Mouse (Mus musculus) intestine, embryonic 14.5 days (tissue): ENCODE results near the gene Gm20521. TPM values are rescaled to one million over a fixed set of nuclear protein-coding genes. Genes with fewer than 3 reads are reported as not detected.

Experiments
- ATAC-seq: fragments of 200-750 bp; cut with Nextera tagmentation; replicated peaks from 2 replicates; pipeline ENCODE4 v1.8.0; 2017; ENCODE audit warnings: low read depth, moderate number of reproducible peaks, moderate TSS enrichment, moderate library complexity; ENCODE audit not compliant: low FRiP score, low TSS enrichment
- DNase-seq: peaks from one replicate; pipeline ENCODE4 v3.0.0-alpha.2; 2018; ENCODE audit warnings: low spot score
- H3K27ac ChIP-seq: fragments of 300-500 bp; sonication (generic); 2 replicates; pipeline ENCODE4 v1.5.1; 2014; ENCODE audit warnings: low read depth, mild to moderate bottlenecking, control low read depth
- H3K27me3 ChIP-seq: fragments of 300-500 bp; sonication (generic); replicated peaks from 2 replicates; pipeline ENCODE4 v1.6.1; 2014; ENCODE audit warnings: low read length, control low read depth; ENCODE audit not compliant: control insufficient read depth, insufficient read depth
- H3K36me3 ChIP-seq: fragments of 300-500 bp; sonication (generic); 2 replicates; pipeline ENCODE4 v1.6.1; 2014; ENCODE audit warnings: low read length, control low read depth; ENCODE audit not compliant: control insufficient read depth, insufficient read depth
- H3K4me1 ChIP-seq: fragments of 300-500 bp; sonication (generic); replicated peaks from 2 replicates; pipeline ENCODE4 v1.6.1; 2014; ENCODE audit warnings: low read length, control low read depth, mixed read lengths; ENCODE audit not compliant: control insufficient read depth, insufficient read depth
- H3K4me2 ChIP-seq: fragments of 300-500 bp; sonication (generic); 2 replicates; pipeline ENCODE4 v1.6.1; 2014; ENCODE audit warnings: low read length
- H3K4me3 ChIP-seq: fragments of 300-500 bp; sonication (generic); 2 replicates; pipeline ENCODE4 v1.5.1; 2014; ENCODE audit warnings: low read depth, low read length, control low read depth, mixed read lengths
- H3K9ac ChIP-seq: fragments of 300-500 bp; sonication (generic); 2 replicates; pipeline ENCODE4 v1.6.1; 2014; ENCODE audit warnings: mild to moderate bottlenecking, low read length
- H3K9me3 ChIP-seq: fragments of 300-500 bp; sonication (generic); 2 replicates; pipeline ENCODE4 v1.6.1; 2016; ENCODE audit warnings: low read length, control low read depth; ENCODE audit not compliant: control insufficient read depth
- WGBS: fragments of 180-500 bp; shearing (Covaris S2); extraction: QIAGEN DNeasy Blood & Tissue Kit; methylation state at CpG from one replicate; pipeline ENCODE4 v1.1.7; 2014; 5-methylcytosine and 5-hydroxymethylcytosine counted together
- polyA plus RNA-seq: library from polyadenylated mRNA; unstranded; fragments of >200 nt; fragmentation: Nextera tagmentation; extraction: Ambion mirVana; gene quantifications from 2 replicates; pipeline ENCODE4 v1.2.1, GENCODE M21; 2014

Gene Gm20521
- polyA plus RNA-seq, 1 experiment from 2014 or later = 0.28 TPM

DNA sequence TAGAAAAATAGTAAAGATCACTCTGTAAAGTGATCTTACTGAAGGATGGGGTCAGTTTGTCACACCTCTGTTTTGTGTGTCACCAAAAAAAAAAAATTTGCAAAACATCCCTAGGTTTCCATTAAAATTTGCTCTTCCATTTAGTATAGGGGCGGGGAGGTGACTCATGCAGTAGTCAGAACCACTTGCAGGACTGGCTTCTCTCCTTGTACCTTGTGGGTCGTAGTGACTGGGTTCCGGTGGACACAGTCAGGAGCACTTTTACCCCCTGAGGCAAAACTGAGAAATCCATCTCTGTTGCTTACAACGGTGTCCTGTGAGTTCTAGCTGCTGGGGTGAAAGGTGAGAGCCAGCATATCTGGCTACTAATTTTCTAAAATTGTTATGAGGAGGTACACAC lies 20.4 kb downstream of the Gm20521 start:
- DNase-seq (no peak), ATAC-seq (no peak)
- Histone ChIP-seq H3K36me3 (peaks cover 36% of the 10 kb centered on the region), H3K4me2 (no peak overlapping the region), H3K4me3 (no peak overlapping the region), H3K4me1 (no peaks in the 10 kb centered on the region), H3K9ac (no peak overlapping the region), H3K27me3 (no peaks in the 10 kb centered on the region), H3K27ac (no peak overlapping the region), H3K9me3 (no peaks in the 10 kb centered on the region)
- 93% methylated on average over 4 of the region's 4 CpGs for WGBS

DNA sequence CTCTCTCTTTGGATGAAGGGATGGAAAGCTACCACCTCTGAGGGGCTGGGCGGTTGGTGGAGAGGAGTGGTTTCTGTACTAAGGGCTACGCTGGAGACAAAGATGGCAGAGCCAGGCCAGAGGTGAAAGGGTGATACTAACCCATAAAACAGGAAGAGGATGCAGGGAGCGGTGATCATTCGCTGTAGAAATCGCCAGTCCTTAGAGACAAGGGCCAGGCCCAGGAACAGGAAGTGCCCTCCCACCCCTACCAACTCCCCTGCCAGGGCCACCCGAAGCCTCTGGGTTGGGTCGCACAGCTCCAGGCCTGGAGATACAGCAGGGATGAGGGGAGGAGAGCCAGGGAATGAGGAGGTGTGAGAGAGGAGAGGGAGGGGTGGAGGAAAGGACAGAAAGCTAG lies 25.4 kb downstream of the Gm20521 start:
- no peak for ATAC-seq
- Histone ChIP-seq H3K4me1 (peaks cover 11% of the 10 kb centered on the region), H3K9ac (no peak overlapping the region), H3K4me2 (no peak overlapping the region), H3K4me3 (no peak overlapping the region), H3K27me3 (no peaks in the 10 kb centered on the region), H3K27ac (no peak overlapping the region), H3K9me3 (no peaks in the 10 kb centered on the region), H3K36me3 (peaks cover 43% of the 10 kb centered on the region)
- no peak for DNase-seq
- 81% methylated on average over 7 of the region's 7 CpGs for WGBS

DNA sequence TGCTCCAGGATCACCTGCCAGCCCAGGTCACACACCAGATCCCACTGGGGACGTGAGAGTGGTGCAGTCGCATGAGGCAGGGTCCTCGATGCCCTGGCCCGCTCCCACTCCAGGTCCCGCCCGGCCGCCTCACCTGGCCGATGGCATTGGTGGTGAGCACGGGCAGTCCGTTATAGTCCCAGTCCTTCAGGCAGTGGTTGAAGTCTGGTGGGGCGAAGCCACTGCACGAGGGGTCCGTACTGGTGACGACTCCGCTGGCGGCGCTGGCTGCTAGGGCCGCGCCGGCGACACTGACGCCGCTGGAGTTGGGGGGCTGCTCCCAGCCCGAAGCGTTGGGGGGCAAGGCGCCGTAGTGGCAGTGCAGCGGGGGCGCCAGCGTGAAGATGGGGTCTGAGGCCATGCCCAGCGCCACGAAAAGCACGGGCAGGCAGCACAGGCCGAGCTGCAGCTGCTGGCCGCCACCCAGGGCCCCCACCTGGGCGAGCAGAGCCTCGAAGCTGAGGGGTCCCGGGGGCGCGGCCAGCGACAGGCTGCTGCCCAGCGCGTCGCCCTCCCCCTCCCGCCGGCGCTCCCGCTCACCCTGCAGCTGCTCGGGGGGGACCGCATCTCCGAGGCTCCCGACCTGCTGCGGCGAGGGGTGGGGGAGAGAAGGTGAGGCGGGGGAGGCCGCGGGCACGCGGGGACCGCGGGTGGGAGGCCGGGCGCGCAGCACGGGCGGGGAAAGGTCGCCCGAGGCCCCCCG lies 29.0 kb downstream of the Gm20521 start:
- peak overlapping the region; percentile 74 for H3K27ac ChIP-seq
- DNase-seq (peak; percentile 68), ATAC-seq (peak; percentile 57)
- H3K9ac ChIP-seq = peak overlapping the region; percentile 80
- H3K4me1 ChIP-seq = peaks cover 12% of the 10 kb centered on the region
- H3K27me3 ChIP-seq = no peaks in the 10 kb centered on the region
- H3K4me2 ChIP-seq = peak overlapping the region; percentile 94
- 4% methylated on average over 53 of the region's 69 CpGs for WGBS
- peak overlapping the region; percentile 91 for H3K4me3 ChIP-seq
- no peaks in the 10 kb centered on the region for H3K9me3 ChIP-seq
- peaks cover 43% of the 10 kb centered on the region for H3K36me3 ChIP-seq

DNA sequence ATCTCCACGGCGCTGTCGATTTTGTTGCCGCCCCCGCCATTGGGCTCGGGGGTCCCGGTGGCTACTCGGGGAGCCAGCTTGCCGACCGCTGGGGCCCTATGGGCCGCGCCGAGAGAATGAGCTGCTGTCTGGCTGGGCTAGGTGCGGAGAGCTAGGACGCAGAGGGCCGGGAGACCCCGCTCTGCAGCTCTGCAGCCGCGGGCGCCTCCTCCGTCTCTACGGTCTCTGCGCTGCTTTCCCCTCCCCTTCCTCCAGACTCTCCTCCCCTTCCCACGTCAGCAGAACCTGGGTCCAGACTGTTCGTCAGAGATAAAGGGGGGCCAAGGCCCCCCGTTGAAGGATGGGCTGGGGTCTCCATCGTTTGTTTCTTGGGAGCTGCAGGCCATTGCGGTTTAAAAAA lies 29.6 kb downstream of the Gm20521 start, which contains the start of gene Slc22a17:
Gene Slc22a17 (minus strand): TSS at position 247 of the 400 bp plus-strand sequence.
- WGBS = 0% methylated on average over 23 of the region's 28 CpGs
- DNase-seq = peak; percentile 88
- peaks cover 40% of the 10 kb centered on the region for H3K36me3 ChIP-seq

DNA sequence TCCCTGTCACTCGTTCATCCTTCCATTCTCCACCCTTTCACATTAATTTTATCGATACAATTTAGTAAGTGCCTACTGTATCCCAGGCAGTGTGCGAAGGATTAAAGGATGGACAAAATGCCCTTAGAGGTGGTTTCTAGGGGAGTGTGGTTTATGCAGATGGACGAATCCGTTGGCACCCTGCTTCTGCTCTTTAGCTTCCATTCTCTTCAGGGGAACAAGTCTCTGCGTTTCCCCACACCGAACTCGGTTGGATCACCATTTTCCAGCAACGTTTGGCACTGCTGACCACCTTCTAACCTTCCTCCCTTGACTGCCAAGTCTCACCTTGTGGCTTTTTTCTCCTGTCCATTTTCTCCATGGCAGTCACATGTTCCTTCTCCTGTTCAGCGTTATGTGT lies 30.1 kb downstream of the Gm20521 start:
- H3K27me3 ChIP-seq = no peaks in the 10 kb centered on the region
- peak overlapping the region; percentile 91 for H3K4me3 ChIP-seq
- WGBS = 11% methylated on average over 10 of the region's 10 CpGs
- H3K9me3 ChIP-seq = no peaks in the 10 kb centered on the region
- peak overlapping the region; percentile 94 for H3K4me2 ChIP-seq
- ATAC-seq (no peak), DNase-seq (no peak)
- peaks cover 41% of the 10 kb centered on the region for H3K36me3 ChIP-seq
- H3K27ac ChIP-seq = peak overlapping the region; percentile 19; the same call in 1 of the 2 replicates
- H3K4me1 ChIP-seq = peaks cover 12% of the 10 kb centered on the region
- H3K9ac ChIP-seq = peak overlapping the region; percentile 80

More for the DNA sequence above, 29.6 kb downstream of the Gm20521 start, which contains the start of gene Slc22a17:
- Histone ChIP-seq H3K4me3 (peak within 1 kb of the TSS; percentile 91), H3K9ac (peak within 1 kb of the TSS; percentile 80), H3K27me3 (no peaks in the 10 kb centered on the region), H3K4me2 (peak within 1 kb of the TSS; percentile 94), H3K4me1 (peaks cover 12% of the 10 kb centered on the region), H3K27ac (peak within 1 kb of the TSS; percentile 74), H3K9me3 (no peaks in the 10 kb centered on the region)
- ATAC-seq = peak; percentile 92

DNA sequence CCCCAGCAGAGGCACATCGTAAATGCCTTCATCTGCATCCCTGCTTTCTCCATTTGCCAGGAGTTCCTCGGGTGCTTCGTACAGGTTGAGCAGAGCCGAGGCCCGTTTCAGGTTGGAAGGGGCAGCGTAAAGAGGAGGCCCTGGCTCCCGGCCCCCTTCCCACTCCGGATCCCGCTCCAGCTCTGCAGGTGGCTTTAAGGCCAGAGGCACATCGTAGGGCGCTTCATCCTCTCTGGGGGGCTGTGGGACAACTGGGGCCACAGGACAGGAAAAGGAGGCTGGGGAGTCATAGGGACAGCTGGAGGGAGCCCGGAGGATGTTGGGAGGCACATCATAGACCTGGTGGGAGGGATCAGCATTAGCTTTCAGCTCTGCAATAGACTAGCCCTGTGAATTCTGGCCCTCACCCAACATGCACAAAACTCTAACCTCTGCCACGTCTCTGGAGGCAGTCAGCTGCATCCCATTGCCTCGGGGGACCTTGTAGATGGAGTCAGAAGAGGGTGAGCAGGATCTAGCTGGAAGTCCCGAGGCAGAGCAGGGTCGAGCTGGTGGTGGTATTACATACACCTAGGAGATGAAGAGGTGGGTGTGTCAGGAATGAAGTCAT lies 36.9 kb downstream of the Gm20521 start:
- H3K4me1 ChIP-seq = peaks cover 12% of the 10 kb centered on the region

DNA sequence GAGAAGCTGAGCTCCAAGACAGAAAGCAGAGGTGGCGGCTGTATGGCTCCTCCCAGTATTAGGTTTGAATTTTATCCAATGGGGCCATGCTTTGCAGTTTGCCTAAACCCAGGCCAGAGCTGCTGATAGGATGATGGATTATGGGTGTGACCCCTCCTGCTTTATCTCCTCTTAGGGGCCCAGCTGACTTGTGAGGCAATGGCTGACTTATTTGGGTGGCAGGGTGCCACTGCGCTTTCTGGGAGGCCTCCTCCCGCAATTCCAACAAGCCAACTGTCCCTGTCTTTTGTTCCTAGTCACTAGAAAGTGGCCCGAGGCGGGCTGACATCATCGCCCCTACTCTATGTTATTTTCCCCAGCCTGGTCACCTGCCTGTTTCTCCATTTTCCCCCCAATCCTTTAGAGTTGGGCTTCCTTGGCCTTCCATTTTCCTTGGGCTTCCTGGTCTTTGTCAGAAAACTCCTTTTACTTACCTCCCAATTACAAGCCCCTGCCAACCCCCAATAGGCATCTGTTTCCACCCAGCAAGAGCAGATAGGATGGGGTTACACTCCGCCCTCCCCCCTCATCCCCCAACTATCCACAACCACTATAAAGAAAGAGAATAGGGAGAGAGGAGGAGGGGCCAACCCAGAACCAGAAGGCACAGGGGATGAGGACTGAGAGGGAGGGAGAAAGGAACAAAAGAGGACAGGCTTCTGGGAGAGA lies 41.6 kb downstream of the Gm20521 start:
- peak; percentile 73 for DNase-seq
- WGBS = 14% methylated on average over 7 of the region's 7 CpGs
- ATAC-seq = peak; percentile 32
- Histone ChIP-seq H3K9me3 (peaks cover 9% of the 10 kb centered on the region), H3K36me3 (peaks cover 14% of the 10 kb centered on the region), H3K9ac (peak overlapping the region; percentile 82), H3K4me2 (peak overlapping the region; percentile 91), H3K27ac (peak overlapping the region; percentile 99), H3K4me1 (peaks cover 26% of the 10 kb centered on the region), H3K4me3 (peak overlapping the region; percentile 68), H3K27me3 (no peaks in the 10 kb centered on the region)

More for the DNA sequence above, 36.9 kb downstream of the Gm20521 start:
- ATAC-seq = no peak
- Histone ChIP-seq H3K36me3 (peaks cover 55% of the 10 kb centered on the region), H3K4me2 (no peak overlapping the region), H3K9me3 (peaks cover 9% of the 10 kb centered on the region), H3K27me3 (no peaks in the 10 kb centered on the region), H3K9ac (no peak overlapping the region), H3K27ac (no peak overlapping the region), H3K4me3 (no peak overlapping the region)
- no peak for DNase-seq
- 87% methylated on average over 16 of the region's 16 CpGs for WGBS
